ENCODE assay signal across 1 mouse cellular context in the genomic region with DNA sequence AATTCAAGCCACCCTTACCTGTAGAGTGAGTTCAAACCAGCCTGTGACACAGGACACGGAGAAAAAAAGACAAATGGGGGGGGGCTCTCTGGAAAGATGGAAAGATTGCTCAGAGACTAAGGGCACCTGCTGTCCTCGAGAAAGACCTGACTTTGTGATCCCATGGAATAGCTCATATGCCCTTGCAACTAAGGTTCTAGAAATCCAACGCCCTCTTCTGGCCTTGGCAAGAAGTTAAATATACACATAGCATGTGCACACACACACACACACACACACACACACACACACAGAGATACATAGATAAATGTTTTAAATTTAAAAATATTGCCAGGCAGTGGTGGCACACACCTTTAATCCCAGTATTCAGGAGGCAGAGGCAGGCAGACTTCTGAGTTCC.
TF ChIP-seq lines count a peak whose summit lies in the region.

No protein-coding gene starts in this region.

TF ChIP-seq in CH12.LX, 34 proteins besides CTCF, POLR2A, EP300 and RAD21:
- no peak for TF ChIP-seq USF2 (conservative IDR thresholded peaks at IDR 0.05; ENCODE audit: low read depth, low read length)
- TF ChIP-seq KAT2A (IDR thresholded peaks at IDR 0.05; ENCODE audit: insufficient replicate concordance, low read length) = no peak
- TF ChIP-seq ZC3H11A (IDR thresholded peaks at IDR 0.05; ENCODE audit: low read depth, low read length) = no peak
- no peak for TF ChIP-seq MXI1 (IDR thresholded peaks at IDR 0.05; ENCODE audit: low read depth, low read length)
- TF ChIP-seq E2F4 (IDR thresholded peaks at IDR 0.05; ENCODE audit: insufficient replicate concordance, low read depth, low read length) = no peak
- TF ChIP-seq MEF2A (IDR thresholded peaks at IDR 0.05; ENCODE audit: borderline replicate concordance, low read depth, low read length) = no peak
- TF ChIP-seq MAZ (IDR thresholded peaks at IDR 0.05; ENCODE audit: low read depth, low read length) = no peak
- TF ChIP-seq ZMIZ1 (IDR thresholded peaks at IDR 0.05; ENCODE audit: low read depth, low read length) = no peak
- no peak; the same call in 1 of the 2 replicates for TF ChIP-seq NRF1 (IDR thresholded peaks at IDR 0.05; ENCODE audit: low read depth, low read length)
- TF ChIP-seq USF1 (IDR thresholded peaks at IDR 0.05; ENCODE audit: low read depth, low read length) = no peak
- TF ChIP-seq ZNF384 (IDR thresholded peaks at IDR 0.05; ENCODE audit: low read depth, low read length) = no peak
- no peak for TF ChIP-seq MAX (IDR thresholded peaks at IDR 0.05; ENCODE audit: low read length)
- no peak for TF ChIP-seq ETS1 (conservative IDR thresholded peaks at IDR 0.05; ENCODE audit: low read depth, low read length)
- TF ChIP-seq GABPA (IDR thresholded peaks at IDR 0.05; ENCODE audit: insufficient replicate concordance, low read depth, low read length) = no peak
- TF ChIP-seq ZKSCAN1 (IDR thresholded peaks at IDR 0.05; ENCODE audit: borderline replicate concordance, low read depth, low read length) = no peak
